Mouse (Mus musculus): Measurements from ENCODE around the gene Tssk3.
"Not testable (repeated sequence)": the region's sequence is repeated elsewhere in the genome, so short reads cannot be mapped to it uniquely, and the experiment has no call there.

DNA sequence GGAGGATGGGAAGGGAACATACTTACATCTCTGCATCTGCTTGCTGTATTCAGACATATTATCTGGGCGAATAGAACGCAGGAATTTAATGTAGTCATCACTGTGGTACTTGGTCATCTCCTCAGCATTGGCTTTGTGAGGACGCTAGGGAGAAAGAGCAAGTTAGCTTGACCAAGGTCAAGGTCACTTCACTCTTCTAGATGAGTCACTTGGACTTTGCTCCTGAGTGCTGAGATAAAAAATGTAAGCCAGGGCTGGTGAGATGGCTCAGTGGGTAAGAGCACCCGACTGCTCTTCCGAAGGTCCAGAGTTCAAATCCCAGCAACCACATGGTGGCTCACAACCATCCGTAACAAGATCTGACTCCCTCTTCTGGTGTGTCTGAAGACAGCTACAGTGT, 38.1 kb upstream of the Tssk3 start:
- not testable (repeated sequence) for TF ChIP-seq POLR2A (IDR thresholded peaks at IDR 0.05; ENCODE audit: low read depth, low read length); CTCF (conservative IDR thresholded peaks at IDR 0.05; ENCODE audit: insufficient read depth, insufficient read length, low read depth, low read length)
